Mouse (Mus musculus) kidney, postnatal 0 days (tissue): ENCODE data around the gene Magea10. TPM values are rescaled to one million over a fixed set of nuclear protein-coding genes. Genes with fewer than 3 reads are reported as not detected.

Source experiments
- ATAC-seq: fragments of 200-750 bp; cut with Nextera tagmentation; replicated peaks from 2 replicates; pipeline ENCODE4 v1.8.0; 2017; ENCODE audit warnings: low read depth, moderate number of reproducible peaks, moderate TSS enrichment, moderate library complexity; ENCODE audit not compliant: low FRiP score
- DNase-seq: peaks from one replicate; pipeline ENCODE4 v3.0.0-alpha.2; 2016; ENCODE audit warnings: low spot score
- H3K27ac ChIP-seq: fragments of 300-500 bp; sonication (generic); 2 replicates; pipeline ENCODE4 v1.5.1; 2014; ENCODE audit warnings: mild to moderate bottlenecking
- H3K27me3 ChIP-seq: fragments of 300-500 bp; sonication (generic); 2 replicates; pipeline ENCODE4 v1.6.1; 2014; ENCODE audit warnings: low read length, mixed read lengths; ENCODE audit not compliant: insufficient read depth
- H3K36me3 ChIP-seq: fragments of 300-500 bp; sonication (generic); 2 replicates; pipeline ENCODE4 v1.6.1; 2014; ENCODE audit warnings: low read length, mixed read lengths; ENCODE audit not compliant: insufficient read depth
- H3K4me1 ChIP-seq: fragments of 300-500 bp; sonication (generic); replicated peaks from 2 replicates; pipeline ENCODE4 v1.6.1; 2014; ENCODE audit warnings: antibody characterized with exemption, low read length, mixed read lengths; ENCODE audit not compliant: insufficient read depth
- H3K4me2 ChIP-seq: fragments of 300-500 bp; sonication (generic); 2 replicates; pipeline ENCODE4 v1.6.1; 2014; ENCODE audit warnings: mild to moderate bottlenecking, low read length, moderate library complexity, mixed read lengths
- H3K4me3 ChIP-seq: fragments of 300-500 bp; sonication (generic); replicated peaks from 2 replicates; pipeline ENCODE4 v1.5.1; 2014; ENCODE audit warnings: low read depth, low read length
- H3K9ac ChIP-seq: fragments of 300-500 bp; sonication (generic); 2 replicates; pipeline ENCODE4 v1.6.1; 2014; ENCODE audit warnings: low read depth, low read length
- H3K9me3 ChIP-seq: fragments of 300-500 bp; sonication (generic); replicated peaks from 2 replicates; pipeline ENCODE4 v1.6.1; 2016; ENCODE audit warnings: low read length, inconsistent platforms, mixed read lengths
- CTCF ChIP-seq: IDR thresholded peaks from 2 replicates; pipeline ENCODE4 v1.5.1; 2016; ENCODE audit warnings: antibody characterized with exemption, low read depth, mild to moderate bottlenecking, moderate library complexity
- WGBS: fragments of 180-500 bp; shearing (Covaris S2); extraction: QIAGEN DNeasy Blood & Tissue Kit; methylation state at CpG from one replicate; pipeline ENCODE4 v1.1.7; 2014; 5-methylcytosine and 5-hydroxymethylcytosine counted together
- polyA plus RNA-seq: library from polyadenylated mRNA; unstranded; fragments of >200 nt; fragmentation: Nextera tagmentation; extraction: Ambion mirVana; gene quantifications from 2 replicates; pipeline ENCODE4 v1.2.1, GENCODE M21; 2015

Gene Magea10
- polyA plus RNA-seq: not detected in 2 replicates

DNA sequence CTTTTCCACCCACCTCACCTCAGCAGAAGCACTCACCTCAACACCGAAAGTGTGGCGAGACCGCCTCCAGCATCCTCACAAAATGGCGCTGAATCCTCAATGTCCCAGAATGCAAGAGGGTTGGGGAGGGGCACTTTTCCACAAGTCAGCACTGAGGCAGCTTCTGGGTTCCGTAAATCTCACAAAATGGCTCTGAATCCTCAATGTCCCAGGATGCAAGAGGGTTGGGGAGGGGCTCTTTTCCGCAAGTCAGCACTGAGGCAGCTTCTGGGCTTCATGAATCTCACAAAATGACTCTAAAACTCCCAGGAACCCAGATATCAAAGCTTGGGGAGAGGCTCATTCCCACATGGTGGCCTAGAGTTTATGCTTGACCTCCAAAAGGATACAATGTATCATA is at the start of gene Magea10:
Magea10 (minus strand) TSS at position 101 of the 400 bp plus-strand sequence.
- Histone ChIP-seq H3K36me3 (no peaks in the 10 kb centered on the region), H3K9ac (no peak within 1 kb of the TSS), H3K4me2 (no peak within 1 kb of the TSS), H3K9me3 (no peaks in the 10 kb centered on the region), H3K27ac (no peak within 1 kb of the TSS), H3K4me3 (no peak within 1 kb of the TSS), H3K4me1 (no peaks in the 10 kb centered on the region), H3K27me3 (no peaks in the 10 kb centered on the region)
- no peak for TF ChIP-seq CTCF
- ATAC-seq (no peak), DNase-seq (no peak)
- WGBS: 92% methylated on average over 6 of the region's 6 CpGs

DNA sequence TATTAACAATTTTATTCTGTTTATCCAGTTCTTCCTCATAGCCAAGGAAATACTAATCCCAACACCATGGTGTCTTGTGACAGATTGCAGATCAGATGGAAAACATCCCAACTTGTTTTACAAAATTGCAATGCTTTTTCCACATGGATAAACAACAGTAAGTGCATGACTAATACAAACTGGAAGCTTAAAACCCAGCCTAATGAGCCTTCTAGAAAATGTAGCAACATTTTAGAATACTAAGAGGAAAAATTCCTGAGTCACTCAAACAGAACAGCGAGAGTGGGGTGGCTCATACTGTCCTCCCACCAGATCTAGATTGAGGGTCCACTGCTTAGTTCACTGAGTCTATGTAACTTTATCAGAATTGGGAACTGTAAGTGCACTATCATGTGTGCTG is 4.7 kb downstream of the Magea10 start:
- Histone ChIP-seq H3K27ac (no peak overlapping the region), H3K4me3 (no peak overlapping the region), H3K4me1 (no peaks in the 10 kb centered on the region), H3K9ac (no peak overlapping the region), H3K36me3 (no peaks in the 10 kb centered on the region), H3K9me3 (no peaks in the 10 kb centered on the region), H3K4me2 (no peak overlapping the region), H3K27me3 (no peaks in the 10 kb centered on the region)
- WGBS: 48% methylated on average over 1 of the region's 1 CpGs
- DNase-seq (peak; percentile 8), ATAC-seq (no peak)
- no peak for TF ChIP-seq CTCF

Other genes starting within 250 kb of the Magea10 start
- not detected in 2 replicates for gene Magea4, start 164.8 kb downstream of the Magea10 start, polyA plus RNA-seq
- 0.99 TPM in 2 replicates for gene Gabre, start 112.1 kb downstream of the Magea10 start, polyA plus RNA-seq